In the genomic region with DNA sequence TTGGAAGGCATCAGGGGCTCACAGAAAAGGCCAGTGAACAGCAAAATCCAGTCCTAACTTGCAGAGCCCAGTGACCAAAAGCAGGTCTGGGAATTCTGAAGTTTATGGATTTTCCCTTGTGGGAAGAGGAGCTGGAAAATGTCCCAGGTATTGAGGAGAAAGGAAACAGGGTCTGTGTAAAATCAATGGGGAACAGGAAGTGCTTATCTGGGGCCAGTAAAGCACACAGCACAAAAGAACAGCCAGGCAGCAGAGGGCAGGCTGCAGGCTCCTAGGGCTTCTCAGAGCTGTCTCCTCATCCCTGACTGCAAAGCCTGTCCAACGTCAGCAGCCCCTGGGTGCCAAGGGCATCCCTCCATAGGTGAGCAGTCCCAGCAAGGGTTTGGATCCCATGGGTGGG, we compare ENCODE assay signal across 9 mouse cellular contexts. TPM values are rescaled to one million over a fixed set of nuclear protein-coding genes. Genes with fewer than 3 reads are reported as not detected.
A peak's percentile ranks its signal among the peaks of the same experiment; 100 is the strongest.
DNase-seq lines count a peak whose midpoint lies in the region; ATAC-seq and TF ChIP-seq lines count a peak whose summit lies in the region.
"Had no signal": no experiment of that assay in that cellular context is flagged by ENCODE, and none has a peak within 500 bp of the region (broad histone marks: within the 10 kb centered on the region; RNA-seq: fewer than 3 reads in every experiment).

No protein-coding gene starts in this region.

- H3K9me3 ChIP-seq in lung, embryonic 14.5 days (ENCODE audit: low read depth, low read length), result no peaks in the 10 kb centered on the region
- no peaks in the 10 kb centered on the region for H3K9me3 ChIP-seq in kidney, postnatal 0 days (replicated peaks; ENCODE audit: low read length)
- no peaks in the 10 kb centered on the region for H3K9me3 ChIP-seq in stomach, embryonic 14.5 days (ENCODE audit: control insufficient read depth, low read depth, low read length)
- H3K9me3 ChIP-seq in forebrain, embryonic 15.5 days, result no peaks in the 10 kb centered on the region

- 8% methylated on average over 1 of the region's 1 CpGs for WGBS in lung, embryonic 14.5 days
- 13% methylated on average over 1 of the region's 1 CpGs for WGBS in kidney, postnatal 0 days
- 10% methylated on average over 1 of the region's 1 CpGs for WGBS in stomach, embryonic 14.5 days
- 30% methylated on average over 1 of the region's 1 CpGs for WGBS in forebrain, embryonic 15.5 days

- no peaks in the 10 kb centered on the region for H3K36me3 ChIP-seq in lung, embryonic 14.5 days (ENCODE audit: insufficient read depth)
- no peaks in the 10 kb centered on the region for H3K36me3 ChIP-seq in kidney, postnatal 0 days (ENCODE audit: insufficient read depth, low read length)
- H3K36me3 ChIP-seq in stomach, embryonic 14.5 days (ENCODE audit: control insufficient read depth, insufficient read depth, low read length), result no peaks in the 10 kb centered on the region
- H3K36me3 ChIP-seq in forebrain, embryonic 15.5 days, result no peaks in the 10 kb centered on the region

- peaks cover 29% of the 10 kb centered on the region for H3K4me1 ChIP-seq in lung, embryonic 14.5 days (ENCODE audit: insufficient read depth)
- peaks cover 31% of the 10 kb centered on the region for H3K4me1 ChIP-seq in kidney, postnatal 0 days (replicated peaks; ENCODE audit: insufficient read depth, low read length)
- H3K4me1 ChIP-seq in stomach, embryonic 14.5 days (ENCODE audit: control insufficient read depth, insufficient read depth, low read length), result peaks cover 39% of the 10 kb centered on the region
- peaks cover 15% of the 10 kb centered on the region for H3K4me1 ChIP-seq in forebrain, embryonic 15.5 days

- intact Hi-C loops in left cerebral cortex, postnatal 10 days (cut with DNase I), result no loop called here

- H3K9ac ChIP-seq in lung, embryonic 14.5 days, result no peak overlapping the region
- H3K9ac ChIP-seq in kidney, postnatal 0 days (ENCODE audit: low read depth, low read length), result no peak overlapping the region
- no peak overlapping the region for H3K9ac ChIP-seq in stomach, embryonic 14.5 days (replicated peaks; ENCODE audit: low read depth, low read length)
- H3K9ac ChIP-seq in forebrain, embryonic 15.5 days (replicated peaks), result no peak overlapping the region

- TF ChIP-seq CTCF in lung, embryonic 14.5 days (IDR thresholded peaks at IDR 0.05; ENCODE audit: low read depth), result peak; percentile 20; the same call in 1 of the 2 replicates
- peak; percentile 48 for TF ChIP-seq CTCF in kidney, postnatal 0 days (IDR thresholded peaks at IDR 0.05; ENCODE audit: low read depth)

- no peaks in the 10 kb centered on the region for H3K27me3 ChIP-seq in lung, embryonic 14.5 days (ENCODE audit: insufficient read depth, low read length)
- no peaks in the 10 kb centered on the region for H3K27me3 ChIP-seq in kidney, postnatal 0 days (ENCODE audit: insufficient read depth, low read length)
- H3K27me3 ChIP-seq in stomach, embryonic 14.5 days (ENCODE audit: control insufficient read depth, insufficient read depth, low read length), result no peaks in the 10 kb centered on the region
- H3K27me3 ChIP-seq in forebrain, embryonic 15.5 days, result no peaks in the 10 kb centered on the region

- H3K4me3 ChIP-seq in lung, embryonic 14.5 days (ENCODE audit: low read depth, low read length), result no peak overlapping the region
- H3K4me3 ChIP-seq in kidney, postnatal 0 days (replicated peaks; ENCODE audit: low read depth, low read length), result no peak overlapping the region
- no peak overlapping the region for H3K4me3 ChIP-seq in stomach, embryonic 14.5 days (ENCODE audit: low read depth, low read length)
- no peak overlapping the region for H3K4me3 ChIP-seq in forebrain, embryonic 15.5 days

- H3K4me2 ChIP-seq in lung, embryonic 14.5 days, result no peak overlapping the region
- H3K4me2 ChIP-seq in kidney, postnatal 0 days (ENCODE audit: low read length), result no peak overlapping the region; the same call in 1 of the 2 replicates
- H3K4me2 ChIP-seq in stomach, embryonic 14.5 days (replicated peaks; ENCODE audit: low read depth, low read length), result no peak overlapping the region
- H3K4me2 ChIP-seq in forebrain, embryonic 15.5 days (replicated peaks), result no peak overlapping the region

- peak overlapping the region; percentile 60 for H3K27ac ChIP-seq in lung, embryonic 14.5 days (ENCODE audit: low read depth)
- H3K27ac ChIP-seq in kidney, postnatal 0 days, result peak overlapping the region; percentile 70
- H3K27ac ChIP-seq in stomach, embryonic 14.5 days (ENCODE audit: low read length), result peak overlapping the region; percentile 80; the same call in 1 of the 2 replicates
- no peak overlapping the region for H3K27ac ChIP-seq in forebrain, embryonic 15.5 days (replicated peaks)
- H3K27ac ChIP-seq: macrophage had no signal

- no peak for ATAC-seq in lung, embryonic 14.5 days (ENCODE audit: insufficient read depth)
- no peak; the same call in 1 of the 2 replicates for ATAC-seq in kidney, postnatal 0 days (replicated peaks; ENCODE audit: low FRiP score, low read depth)
- ATAC-seq in stomach, embryonic 14.5 days (ENCODE audit: insufficient number of reproducible peaks, insufficient read depth, low FRiP score, low read depth), result 0 out of 2 replicates have a peak, but pooled peaks have one; percentile 19
- ATAC-seq in forebrain, embryonic 15.5 days (replicated peaks), result no peak

- no peak for DNase-seq in lung, embryonic 14.5 days
- no peak for DNase-seq in lung, postnatal 36 days
- DNase-seq in heart, adult 8-10 months (ENCODE audit: low spot score), result peak; percentile 72
- peak; percentile 66 for DNase-seq in kidney, postnatal 0 days (ENCODE audit: low spot score)
- no peak for DNase-seq in left cerebral cortex, postnatal 10 days (ENCODE audit: extremely low spot score in 1 of 2, low spot score in 2 of 2)
- no peak for DNase-seq in urinary bladder, adult 18-20 months (ENCODE audit: low spot score in 2 of 2)

RNA-seq across cellular contexts. Expression of gene Tgoln1, which starts 46.2 kb away (rescaled TPM):
- polyA plus RNA-seq in lung, embryonic 14.5 days (2014; fragmentation: Nextera tagmentation; extraction: Ambion mirVana), result 40.4 and 43.2 TPM in 2 replicates
- total RNA-seq in heart, adult 8-10 months (2022), result 10 to 100 TPM; 63.6 to 67.4 (median 65.5) TPM
- polyA plus RNA-seq in kidney, postnatal 0 days (2015; fragmentation: Nextera tagmentation; extraction: Ambion mirVana), result 42.3 and 44.2 TPM in 2 replicates
- 38.9 and 39.3 TPM in 2 replicates for polyA plus RNA-seq in stomach, embryonic 14.5 days (2014; fragmentation: Nextera tagmentation; extraction: Ambion mirVana)
- total RNA-seq in left cerebral cortex, postnatal 10 days (2021), result 10 to 100 TPM; 48.4 to 50.9 TPM
- polyA plus RNA-seq in forebrain, embryonic 15.5 days (2015; fragmentation: Nextera tagmentation; extraction: Ambion mirVana), result 31.5 and 33.5 TPM in 2 replicates

Comparison
In these comparisons a context has a peak if more than half of its experiments do, and no peak if none do; other contexts are left out.
1. DNase-seq: peak in heart, adult 8-10 months (single experiment) and kidney, postnatal 0 days (single experiment); none in lung, embryonic 14.5 days (single experiment), lung, postnatal 36 days (single experiment), left cerebral cortex, postnatal 10 days (0 of 2) and urinary bladder, adult 18-20 months (0 of 2).